Mouse (Mus musculus) testis, adult 2 months (tissue): Measurements from ENCODE around the gene Rps6ka1.

Experiments
- CTCF ChIP-seq: fragments of 200-500 bp; IDR thresholded peaks from 2 replicates; pipeline ENCODE4 v1.5.1; 2012; ENCODE audit warnings: low read depth, mild to moderate bottlenecking, inconsistent platforms, low read length, moderate library complexity; ENCODE audit not compliant: control insufficient read depth, insufficient read depth, insufficient replicate concordance
- POLR2A ChIP-seq: fragments of 200-500 bp; IDR thresholded peaks from 2 replicates; pipeline ENCODE4 v1.6.1; 2012; ENCODE audit warnings: low read depth, mild to moderate bottlenecking, inconsistent platforms, low read length, moderate library complexity; ENCODE audit not compliant: control insufficient read depth

DNA sequence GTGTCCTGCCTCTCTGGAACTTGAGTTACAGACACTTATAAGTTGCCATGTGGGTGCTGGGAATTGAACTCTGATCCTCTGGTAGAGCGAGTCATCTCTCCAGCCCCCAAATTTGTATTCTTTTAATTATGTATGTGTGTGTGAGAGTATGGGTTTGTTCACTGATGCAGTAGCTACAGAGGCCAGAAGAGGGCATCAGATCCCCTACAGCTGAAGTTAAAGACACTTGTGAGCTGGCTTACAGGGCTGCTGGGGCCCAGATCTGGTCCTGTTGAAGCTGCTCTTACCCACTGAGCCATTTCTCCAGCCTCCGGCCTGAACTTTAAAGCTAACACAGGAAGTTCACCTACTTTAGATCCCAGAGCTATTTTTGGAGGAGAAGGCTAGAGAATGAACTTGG is 14.9 kb upstream of the Rps6ka1 start:
- TF ChIP-seq POLR2A (no peak), CTCF (no peak)
